Mouse (Mus musculus): ENCODE measurements around the gene Nrxn2. TPM values are rescaled to one million over a fixed set of nuclear protein-coding genes. Genes with fewer than 3 reads are reported as not detected.

The Nrxn2 gene
- total and polyA plus RNA-seq, 3 experiments, result 0.20 to 0.71 (median 0.30) TPM

- Histone ChIP-seq H3K9me3 (replicated peaks; ENCODE audit: low read length) (no peaks in the 10 kb centered on the region), H3K36me3 (replicated peaks in 1 of 2; ENCODE audit: control insufficient read depth in 1 of 2, insufficient read depth in 1 of 2, low read length in 1 of 2) (no peaks in the 10 kb centered on the region), H3K79me2 (replicated peaks; ENCODE audit: control insufficient read depth, extremely low read depth, insufficient read depth, poor library complexity, severe bottlenecking) (no peaks in the 10 kb centered on the region), H3K4me3 (replicated peaks in 1 of 3; ENCODE audit: low read depth in 2 of 3, low read length in 2 of 3, poor library complexity in 1 of 3) (no peak overlapping the region), H3K4me1 (ENCODE audit: control insufficient read depth in 1 of 2, insufficient read depth in 2 of 2) (peaks cover 0 to 14% of the 10 kb centered on the region in 2 experiments; a peak in 3 of 4 replicates), H3K27me3 (replicated peaks) (peaks cover 83% of the 10 kb centered on the region), H3K9ac (ENCODE audit: insufficient read depth, low read depth) (no peak overlapping the region), H3K27ac (ENCODE audit: insufficient read depth, low read depth) (no peak overlapping the region), H3K4me2 (ENCODE audit: insufficient read depth, low read depth, poor library complexity, severe bottlenecking) (no peak overlapping the region)
- TF ChIP-seq SMC3 (IDR thresholded peaks at IDR 0.05; ENCODE audit: low read depth, low read length) (peak; percentile 92), BHLHE40 (IDR thresholded peaks at IDR 0.05; ENCODE audit: low read depth, low read length) (no peak), KAT2A (IDR thresholded peaks at IDR 0.05; ENCODE audit: insufficient replicate concordance, low read length) (no peak), MEF2A (IDR thresholded peaks at IDR 0.05; ENCODE audit: borderline replicate concordance, low read depth, low read length) (no peak), MXI1 (IDR thresholded peaks at IDR 0.05; ENCODE audit: low read depth, low read length) (no peak), CHD2 (IDR thresholded peaks at IDR 0.05; ENCODE audit: low read length) (no peak), ZC3H11A (IDR thresholded peaks at IDR 0.05; ENCODE audit: low read depth, low read length) (peak; percentile 66), ZNF384 (IDR thresholded peaks at IDR 0.05; ENCODE audit: low read depth, low read length) (no peak), CTCF (conservative IDR thresholded peaks at IDR 0.05 in 1 of 2, IDR thresholded peaks at IDR 0.05 in 1 of 2; ENCODE audit: low read depth in 2 of 2, low read length in 2 of 2) (peak; percentile 62 to 92), RAD21 (IDR thresholded peaks at IDR 0.05; ENCODE audit: low read depth, low read length) (peak; percentile 87)
- dilution Hi-C loops (cut with MboI; ENCODE audit: extremely low pct_ligation_motif_present, extremely low pct_unique_long_range_greater_than_20kb, low sequenced_read_pairs), result no loop called here
- in situ Hi-C loops (cut with MboI; ENCODE audit: low pct_ligation_motif_present, low pct_unique_long_range_greater_than_20kb, low sequenced_read_pairs), result loop anchor here (5.0 kb wide), 1 partner anchor 85 kb away; no protein-coding TSS in a partner anchor
- peak; percentile 75 for DNase-seq (ENCODE audit: extremely low read depth)
Observed at GRCm38 (mm10) chr19:6492124-6492523, 73.6 kb downstream of the Nrxn2 start.

GRCm38 (mm10) chr19:6493219-6493618 is 74.7 kb downstream of the Nrxn2 start:
- H3K4me1 ChIP-seq (ENCODE audit: control insufficient read depth in 1 of 2, insufficient read depth in 2 of 2), result peaks cover 0 to 7% of the 10 kb centered on the region in 2 experiments; a peak in 3 of 4 replicates
- H3K79me2 ChIP-seq (replicated peaks; ENCODE audit: control insufficient read depth, extremely low read depth, insufficient read depth, poor library complexity, severe bottlenecking), result no peaks in the 10 kb centered on the region
- H3K27ac ChIP-seq (ENCODE audit: insufficient read depth, low read depth), result no peak overlapping the region
- H3K4me2 ChIP-seq (ENCODE audit: insufficient read depth, low read depth, poor library complexity, severe bottlenecking), result no peak overlapping the region
- TF ChIP-seq GABPA (IDR thresholded peaks at IDR 0.05; ENCODE audit: insufficient replicate concordance, low read depth, low read length), result no peak
- TF ChIP-seq MEF2A (IDR thresholded peaks at IDR 0.05; ENCODE audit: borderline replicate concordance, low read depth, low read length), result no peak
- TF ChIP-seq RCOR1 (conservative IDR thresholded peaks at IDR 0.05; ENCODE audit: low read depth, low read length), result no peak
- no peak for TF ChIP-seq USF2 (conservative IDR thresholded peaks at IDR 0.05; ENCODE audit: low read depth, low read length)
- TF ChIP-seq KAT2A (IDR thresholded peaks at IDR 0.05; ENCODE audit: insufficient replicate concordance, low read length), result no peak
- TF ChIP-seq TCF12 (IDR thresholded peaks at IDR 0.05; ENCODE audit: low read depth, low read length), result no peak
- no peak for TF ChIP-seq EP300 (IDR thresholded peaks at IDR 0.05; ENCODE audit: low read length)
- no peak for TF ChIP-seq BHLHE40 (IDR thresholded peaks at IDR 0.05; ENCODE audit: low read depth, low read length)
- TF ChIP-seq ZNF384 (IDR thresholded peaks at IDR 0.05; ENCODE audit: low read depth, low read length), result no peak
- no peak for TF ChIP-seq ELF1 (IDR thresholded peaks at IDR 0.05; ENCODE audit: low read depth, low read length)
- TF ChIP-seq MAZ (IDR thresholded peaks at IDR 0.05; ENCODE audit: low read depth, low read length), result no peak
- TF ChIP-seq ZC3H11A (IDR thresholded peaks at IDR 0.05; ENCODE audit: low read depth, low read length), result no peak
- H3K9me3 ChIP-seq (replicated peaks; ENCODE audit: low read length), result no peaks in the 10 kb centered on the region
- H3K27me3 ChIP-seq (replicated peaks), result peaks cover 81% of the 10 kb centered on the region
- DNase-seq (ENCODE audit: extremely low read depth), result no peak
- in situ Hi-C loops (cut with MboI; ENCODE audit: low pct_ligation_motif_present, low pct_unique_long_range_greater_than_20kb, low sequenced_read_pairs), result loop anchor here (5.0 kb wide), 1 partner anchor 84 kb away; no protein-coding TSS in a partner anchor
- H3K9ac ChIP-seq (ENCODE audit: insufficient read depth, low read depth), result no peak overlapping the region
- H3K36me3 ChIP-seq (replicated peaks in 1 of 2; ENCODE audit: control insufficient read depth in 1 of 2, insufficient read depth in 1 of 2, low read length in 1 of 2), result no peaks in the 10 kb centered on the region
- no peak overlapping the region for H3K4me3 ChIP-seq (replicated peaks in 1 of 3; ENCODE audit: low read depth in 2 of 3, low read length in 2 of 3, poor library complexity in 1 of 3)
- dilution Hi-C loops (cut with MboI; ENCODE audit: extremely low pct_ligation_motif_present, extremely low pct_unique_long_range_greater_than_20kb, low sequenced_read_pairs), result no loop called here

Measured in CH12.LX (cell line).